Mouse (Mus musculus) megakaryocyte, embryonic 14.5 days (primary cell): ENCODE results near the gene Nr1i2.

Source experiments
- FLI1 ChIP-seq: IDR thresholded peaks from 2 replicates; pipeline ENCODE4 v1.6.1; 2012; ENCODE audit warnings: low read length, inconsistent platforms, mixed read lengths
- GATA1 ChIP-seq: IDR thresholded peaks from 3 replicates; pipeline ENCODE4 v1.6.1; 2012; ENCODE audit warnings: mixed read lengths, low read length, inconsistent platforms, borderline replicate concordance

DNA sequence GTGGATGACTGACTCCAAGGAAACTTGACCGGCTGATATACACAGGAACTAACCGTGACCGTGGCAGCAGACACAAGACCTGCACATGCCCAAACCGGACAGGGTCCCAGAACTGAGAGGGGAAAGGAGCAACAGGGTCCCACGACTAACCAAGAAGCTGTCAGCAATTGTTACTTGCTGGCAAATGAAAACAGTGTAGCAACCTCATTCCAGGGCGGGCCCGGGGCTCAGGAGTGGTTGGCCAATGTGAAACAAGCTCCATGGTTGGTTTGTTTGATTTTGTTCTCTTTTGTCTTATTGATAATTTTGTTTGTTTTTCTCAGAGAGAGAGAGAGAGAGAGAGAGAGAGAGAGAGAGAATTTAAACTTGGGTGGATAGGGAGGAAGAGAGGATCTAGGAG, 13.7 kb downstream of the Nr1i2 start:
- no peak for TF ChIP-seq FLI1
- no peak for TF ChIP-seq GATA1
